Mouse (Mus musculus) forebrain, postnatal 0 days (tissue): Measurements from ENCODE around the gene Sfrp5. TPM values are rescaled to one million over a fixed set of nuclear protein-coding genes. Genes with fewer than 3 reads are reported as not detected.
A peak's percentile ranks its signal among the peaks of the same experiment; 100 is the strongest.

Source experiments
- ATAC-seq: fragments of 200-750 bp; cut with Nextera tagmentation; 2 replicates; pipeline ENCODE4 v1.8.0; 2017; ENCODE audit warnings: mild to moderate bottlenecking, moderate library complexity
- DNase-seq: peaks from one replicate; pipeline ENCODE4 v3.0.0-alpha.2; 2015
- H3K27ac ChIP-seq: fragments of 300-500 bp; sonication (generic); 2 replicates; pipeline ENCODE4 v1.5.1; 2014; ENCODE audit warnings: low read depth, mild to moderate bottlenecking, antibody characterized with exemption, low read length, moderate library complexity, mixed read lengths
- H3K27me3 ChIP-seq: fragments of 300-500 bp; sonication (generic); 2 replicates; pipeline ENCODE4 v1.6.1; 2014; ENCODE audit warnings: mild to moderate bottlenecking, low read length, mixed read lengths; ENCODE audit not compliant: insufficient read depth
- H3K36me3 ChIP-seq: fragments of 300-500 bp; sonication (generic); 2 replicates; pipeline ENCODE4 v1.6.1; 2014; ENCODE audit warnings: mild to moderate bottlenecking, moderate library complexity; ENCODE audit not compliant: insufficient read depth
- H3K4me1 ChIP-seq: fragments of 300-500 bp; sonication (generic); 2 replicates; pipeline ENCODE4 v1.6.1; 2014; ENCODE audit warnings: antibody characterized with exemption; ENCODE audit not compliant: insufficient read depth
- H3K4me2 ChIP-seq: fragments of 300-500 bp; sonication (generic); 2 replicates; pipeline ENCODE4 v1.6.1; 2014; ENCODE audit warnings: low read depth, mild to moderate bottlenecking, moderate library complexity
- H3K4me3 ChIP-seq: fragments of 300-500 bp; sonication (generic); 2 replicates; pipeline ENCODE4 v1.5.1; 2014; ENCODE audit warnings: low read depth, low read length, mixed read lengths
- H3K9ac ChIP-seq: fragments of 300-500 bp; sonication (generic); 2 replicates; pipeline ENCODE4 v1.6.1; 2014; ENCODE audit warnings: mild to moderate bottlenecking
- H3K9me3 ChIP-seq: fragments of 300-500 bp; sonication (generic); 2 replicates; pipeline ENCODE4 v1.6.1; 2016; ENCODE audit warnings: low read length
- CTCF ChIP-seq: sonication (generic); IDR thresholded peaks from 2 replicates; pipeline ENCODE4 v1.5.1; 2016; ENCODE audit warnings: antibody characterized with exemption, control low read depth, low read depth
- WGBS: fragments of 180-500 bp; shearing (Covaris S2); extraction: QIAGEN DNeasy Blood & Tissue Kit; methylation state at CpG from one replicate; pipeline ENCODE4 v1.1.7; 2014; 5-methylcytosine and 5-hydroxymethylcytosine counted together
- polyA plus RNA-seq: library from polyadenylated mRNA; unstranded; fragments of >200 nt; fragmentation: Nextera tagmentation; extraction: Ambion mirVana; gene quantifications from 2 replicates; pipeline ENCODE4 v1.2.1, GENCODE M21; 2015
- total RNA-seq: library from RNA; depleted of rRNA; stranded (reverse); fragments of >200 nt; gene quantifications from 2 replicates; pipeline ENCODE4 v1.2.3, GENCODE M21; 2014

Gene Sfrp5
- total and polyA plus RNA-seq, 2 experiments from 2014 or later, result 3.4 to 3.7 TPM

- H3K4me3 ChIP-seq, result no peak overlapping the region
- TF ChIP-seq CTCF, result no peak
- H3K4me2 ChIP-seq, result no peak overlapping the region
- no peak for ATAC-seq
- H3K27me3 ChIP-seq, result no peaks in the 10 kb centered on the region
- 62% methylated on average over 7 of the region's 7 CpGs for WGBS
- DNase-seq, result no peak
- H3K36me3 ChIP-seq, result no peaks in the 10 kb centered on the region
- no peak overlapping the region for H3K9ac ChIP-seq
- 0 out of 2 replicates have a peak, but pooled peaks cover 4% of the 10 kb centered on the region for H3K4me1 ChIP-seq
- no peak overlapping the region for H3K27ac ChIP-seq
- no peaks in the 10 kb centered on the region for H3K9me3 ChIP-seq
These were observed 36.3 kb upstream of the Sfrp5 start for GRCm38 (mm10) chr19:42238341-42238715.

DNA sequence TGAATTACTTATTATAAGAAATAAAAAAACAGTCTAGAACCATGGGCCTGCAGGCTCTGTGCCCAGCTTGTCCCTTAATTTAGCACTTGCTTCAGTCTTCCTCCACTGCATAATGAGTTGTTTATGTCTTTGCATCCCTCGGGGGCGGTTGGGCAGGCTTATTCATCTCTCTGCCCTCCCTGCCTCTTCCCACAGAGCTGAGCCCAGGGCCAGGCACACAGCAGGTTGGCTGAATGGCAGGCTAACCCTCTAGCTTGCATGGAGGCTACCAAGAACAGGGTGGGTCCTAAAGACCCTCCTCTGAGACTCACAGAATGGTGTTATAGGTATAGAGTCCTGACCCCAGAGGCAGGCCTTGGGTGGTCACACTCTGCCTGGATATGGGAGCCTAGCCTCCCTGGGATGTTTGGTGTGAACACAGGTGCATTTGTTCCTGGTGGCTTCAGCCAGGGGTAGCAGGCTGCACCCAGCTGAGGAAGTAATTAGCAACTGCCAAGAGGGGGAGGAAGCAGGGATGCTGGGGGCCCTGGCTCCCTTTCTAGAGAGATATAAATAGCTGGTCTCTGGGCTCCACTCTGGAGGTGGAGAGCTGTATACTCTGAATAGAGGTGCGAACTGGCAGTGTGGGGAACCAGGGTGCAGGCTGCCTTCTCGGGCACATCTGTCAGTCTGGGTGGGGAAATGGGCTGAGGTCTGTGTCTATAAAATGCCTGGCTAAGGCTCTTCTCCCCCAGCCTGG is 35.7 kb upstream of the Sfrp5 start:
- Histone ChIP-seq H3K4me3 (no peak overlapping the region), H3K4me1 (0 out of 2 replicates have a peak, but pooled peaks cover 4% of the 10 kb centered on the region), H3K4me2 (no peak overlapping the region), H3K27ac (no peak overlapping the region), H3K9me3 (no peaks in the 10 kb centered on the region), H3K36me3 (no peaks in the 10 kb centered on the region), H3K9ac (no peak overlapping the region), H3K27me3 (no peaks in the 10 kb centered on the region)
- 10% methylated on average over 4 of the region's 4 CpGs for WGBS
- ATAC-seq (no peak), DNase-seq (no peak)
- no peak for TF ChIP-seq CTCF

DNA sequence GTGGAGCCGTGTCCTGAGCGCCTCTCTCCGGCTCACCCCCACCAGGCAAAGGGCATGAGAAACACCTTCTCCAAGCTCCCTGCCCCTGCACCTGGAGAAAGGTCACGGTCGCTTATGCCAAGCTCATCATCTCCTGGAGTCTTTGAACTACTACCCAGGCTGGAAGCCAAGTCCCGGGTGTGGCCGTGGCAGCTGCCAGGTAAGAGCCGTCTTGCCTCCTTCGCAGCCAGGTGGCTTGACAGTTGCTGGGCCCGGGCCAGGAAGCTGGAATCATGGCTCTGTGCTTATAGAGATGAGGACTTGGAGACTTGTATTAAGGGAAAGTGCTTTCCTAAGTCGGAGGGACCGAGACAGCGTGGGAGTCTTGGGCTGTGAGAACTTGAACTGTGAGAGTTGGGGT is 28.9 kb upstream of the Sfrp5 start:
- Histone ChIP-seq H3K4me3 (no peak overlapping the region), H3K9me3 (no peaks in the 10 kb centered on the region), H3K9ac (no peak overlapping the region), H3K27me3 (no peaks in the 10 kb centered on the region), H3K36me3 (no peaks in the 10 kb centered on the region), H3K27ac (no peak overlapping the region), H3K4me2 (no peak overlapping the region), H3K4me1 (no peaks in the 10 kb centered on the region)
- no peak for DNase-seq
- WGBS, result 87% methylated on average over 13 of the region's 13 CpGs
- no peak for ATAC-seq
- no peak for TF ChIP-seq CTCF

DNA sequence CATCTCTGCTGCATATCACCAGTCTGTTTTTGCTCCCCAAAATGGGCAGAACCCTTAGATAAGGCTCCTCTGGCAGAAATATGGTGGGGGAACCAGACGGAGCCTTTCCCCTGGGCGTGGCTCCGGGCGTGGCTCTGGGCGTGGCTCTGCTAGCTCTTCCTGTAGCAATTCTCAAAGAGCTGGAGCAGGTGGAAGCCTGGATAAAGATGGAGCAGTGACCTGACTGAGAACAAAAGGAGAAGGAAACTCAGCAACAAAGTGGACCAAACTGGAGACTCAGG is 28.2 kb upstream of the Sfrp5 start:
- Histone ChIP-seq H3K27me3 (no peaks in the 10 kb centered on the region), H3K27ac (no peak overlapping the region), H3K9me3 (no peaks in the 10 kb centered on the region), H3K4me2 (no peak overlapping the region), H3K4me3 (no peak overlapping the region), H3K36me3 (no peaks in the 10 kb centered on the region), H3K4me1 (no peaks in the 10 kb centered on the region), H3K9ac (no peak overlapping the region)
- no peak for TF ChIP-seq CTCF
- WGBS, result 78% methylated on average over 5 of the region's 5 CpGs
- DNase-seq, result no peak
- no peak for ATAC-seq

- Histone ChIP-seq H3K9ac (no peak overlapping the region), H3K36me3 (no peaks in the 10 kb centered on the region), H3K9me3 (no peaks in the 10 kb centered on the region), H3K27ac (no peak overlapping the region), H3K4me3 (no peak overlapping the region), H3K27me3 (no peaks in the 10 kb centered on the region), H3K4me2 (no peak overlapping the region), H3K4me1 (no peaks in the 10 kb centered on the region)
- ATAC-seq (no peak), DNase-seq (no peak)
- WGBS, result 80% methylated on average over 17 of the region's 17 CpGs
- no peak for TF ChIP-seq CTCF
These were observed 27.6 kb upstream of the Sfrp5 start for GRCm38 (mm10) chr19:42229499-42230287.

DNA sequence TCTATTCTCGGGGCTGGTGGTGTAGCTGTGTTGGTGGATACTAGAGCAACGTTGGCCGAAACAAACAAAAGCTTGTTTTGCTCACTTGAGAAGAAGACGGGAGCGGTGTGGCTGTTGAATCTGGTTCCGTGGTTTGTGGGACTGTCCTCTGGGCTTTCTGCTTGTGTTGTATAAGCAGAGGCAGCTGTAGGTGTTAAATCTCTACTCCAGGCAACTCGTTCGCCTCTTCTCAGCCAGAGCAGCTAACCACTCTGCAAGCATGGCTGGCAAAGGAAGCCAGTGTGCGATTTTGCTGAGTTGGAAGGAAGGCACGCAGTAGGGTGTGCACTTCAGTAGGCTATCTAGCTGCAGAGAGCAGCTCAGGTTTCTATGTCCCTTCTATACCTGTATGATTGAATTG is 24.4 kb upstream of the Sfrp5 start:
- DNase-seq (no peak), ATAC-seq (no peak)
- Histone ChIP-seq H3K4me1 (no peaks in the 10 kb centered on the region), H3K36me3 (no peaks in the 10 kb centered on the region), H3K27ac (no peak overlapping the region), H3K4me3 (no peak overlapping the region), H3K4me2 (no peak overlapping the region), H3K9me3 (no peaks in the 10 kb centered on the region), H3K9ac (no peak overlapping the region), H3K27me3 (no peaks in the 10 kb centered on the region)
- 80% methylated on average over 10 of the region's 10 CpGs for WGBS
- TF ChIP-seq CTCF, result no peak

DNA sequence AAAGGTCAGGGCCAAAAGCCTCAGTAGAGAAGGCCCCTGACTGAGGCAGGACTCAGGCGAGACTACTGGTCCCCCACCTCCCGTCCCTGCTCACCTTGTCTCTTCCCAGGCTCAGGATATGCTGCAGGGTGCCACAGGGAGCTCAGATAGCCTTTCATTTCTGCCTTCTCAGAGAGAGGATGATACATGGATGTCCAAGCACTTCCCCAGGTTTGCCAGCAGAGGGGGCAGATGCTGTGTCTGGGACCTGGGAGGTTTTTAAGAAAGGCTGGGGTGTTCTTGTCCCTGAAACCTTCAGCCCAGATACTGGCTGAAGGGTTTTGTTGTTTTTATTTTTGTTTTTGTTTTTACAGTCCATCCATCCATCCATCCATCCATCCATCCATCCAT is 15.3 kb upstream of the Sfrp5 start:
- no peak overlapping the region for H3K9ac ChIP-seq
- WGBS, result 23% methylated on average over 2 of the region's 2 CpGs
- H3K27me3 ChIP-seq, result no peaks in the 10 kb centered on the region
- no peaks in the 10 kb centered on the region for H3K9me3 ChIP-seq
- DNase-seq (peak; percentile 74), ATAC-seq (peak; percentile 60)
- H3K27ac ChIP-seq, result no peak overlapping the region
- H3K36me3 ChIP-seq, result no peaks in the 10 kb centered on the region
- H3K4me2 ChIP-seq, result no peak overlapping the region
- H3K4me3 ChIP-seq, result no peak overlapping the region
- no peaks in the 10 kb centered on the region for H3K4me1 ChIP-seq
- peak; percentile 89 for TF ChIP-seq CTCF
